Mouse (Mus musculus): Measurements from ENCODE around the gene Inpp4b. TPM values are rescaled to one million over a fixed set of nuclear protein-coding genes. Genes with fewer than 3 reads are reported as not detected.

Inpp4b gene
- polyA plus RNA-seq, 1 experiment: 0.23 TPM

GRCm38 (mm10) chr8:81512826-81513225 is 170.5 kb downstream of the Inpp4b start:
- TF ChIP-seq GATA1 (IDR thresholded peaks at IDR 0.05; ENCODE audit: low read length): no peak

DNA sequence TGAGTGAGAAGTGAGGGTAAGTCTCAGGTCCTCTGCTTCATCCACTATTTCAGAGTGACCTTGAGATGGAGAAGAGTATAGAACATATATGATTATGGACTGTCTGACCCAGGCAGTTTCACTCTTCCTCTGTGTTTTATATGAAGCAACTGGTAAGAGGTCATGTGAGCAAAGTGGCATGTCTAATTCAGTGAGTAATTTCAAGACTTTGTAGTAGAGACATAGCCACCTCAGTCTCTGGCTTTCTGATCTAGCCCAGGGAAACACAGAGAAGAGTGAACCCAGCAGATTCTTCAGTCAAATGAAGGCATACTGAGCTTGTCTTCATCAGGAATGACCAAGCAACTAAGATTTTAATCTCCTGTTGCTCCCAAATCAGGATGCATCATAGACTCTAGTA is 172.1 kb downstream of the Inpp4b start:
- no peak for TF ChIP-seq GATA1 (IDR thresholded peaks at IDR 0.05; ENCODE audit: low read length)

- TF ChIP-seq GATA1 (IDR thresholded peaks at IDR 0.05; ENCODE audit: low read length): no peak
Observed at GRCm38 (mm10) chr8:81522085-81522484, 179.7 kb downstream of the Inpp4b start.

- no peak for TF ChIP-seq GATA1 (IDR thresholded peaks at IDR 0.05; ENCODE audit: low read length)
Observed at GRCm38 (mm10) chr8:81524561-81524960, 182.2 kb downstream of the Inpp4b start.

DNA sequence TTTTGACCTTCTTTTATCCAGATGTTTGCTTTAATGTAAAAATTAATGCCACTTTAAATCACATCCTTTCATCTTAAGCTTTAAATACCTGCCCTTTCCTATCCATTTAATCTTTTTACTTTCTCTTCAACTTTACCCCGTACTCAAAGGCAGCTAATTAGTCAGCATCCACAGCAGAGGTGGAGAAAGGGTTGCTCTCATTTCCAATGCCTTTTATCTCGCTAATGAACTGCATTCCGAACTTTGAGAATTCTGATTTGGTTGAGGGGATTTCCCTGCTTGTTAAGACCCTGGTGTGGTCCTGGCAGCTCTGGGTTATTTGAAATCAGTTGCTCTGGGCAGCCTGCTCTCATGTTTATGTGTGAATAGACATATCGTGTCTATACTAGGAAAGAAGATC is 185.3 kb downstream of the Inpp4b start:
- no peak for TF ChIP-seq GATA1 (IDR thresholded peaks at IDR 0.05; ENCODE audit: low read length)

DNA sequence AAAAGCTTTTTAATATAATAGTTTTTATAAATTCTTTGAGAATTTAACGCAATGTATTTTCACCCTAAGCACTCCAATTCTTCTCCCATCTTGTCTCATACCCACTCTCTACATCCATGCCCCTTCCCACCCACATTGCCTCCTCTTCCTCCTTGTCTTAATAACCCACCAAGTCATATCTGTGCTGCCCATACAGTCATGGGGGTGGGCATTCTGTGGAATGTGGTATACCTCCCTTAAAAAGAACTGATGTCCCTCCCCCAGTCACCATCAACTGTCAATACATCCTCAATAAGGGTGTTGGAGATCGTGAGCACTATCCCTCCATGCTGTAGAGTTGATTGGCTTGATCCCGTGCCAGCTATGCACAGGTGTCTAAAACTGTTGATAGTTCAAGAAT is 196.0 kb downstream of the Inpp4b start:
- no peak for TF ChIP-seq GATA1 (IDR thresholded peaks at IDR 0.05; ENCODE audit: low read length)

DNA sequence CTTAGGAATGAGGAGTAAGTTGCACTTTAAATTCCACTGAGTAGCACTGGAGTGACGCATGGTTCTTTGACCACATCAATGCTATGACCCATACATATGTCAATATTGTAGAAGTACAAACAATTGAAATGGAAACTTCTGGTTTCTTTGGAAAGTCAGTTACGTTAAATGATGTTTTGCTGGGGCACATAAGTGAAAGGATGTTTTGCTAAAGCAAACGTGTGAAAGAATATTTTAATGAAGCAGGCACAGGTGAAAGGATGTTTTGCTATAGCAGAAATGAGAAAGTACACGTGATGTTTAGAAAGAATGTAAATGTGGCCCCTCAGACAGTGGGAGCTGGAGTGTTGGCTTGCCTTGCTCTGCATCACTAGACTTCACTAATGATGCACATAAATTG is 216.2 kb downstream of the Inpp4b start:
- TF ChIP-seq GATA1 (IDR thresholded peaks at IDR 0.05; ENCODE audit: low read length): no peak

DNA sequence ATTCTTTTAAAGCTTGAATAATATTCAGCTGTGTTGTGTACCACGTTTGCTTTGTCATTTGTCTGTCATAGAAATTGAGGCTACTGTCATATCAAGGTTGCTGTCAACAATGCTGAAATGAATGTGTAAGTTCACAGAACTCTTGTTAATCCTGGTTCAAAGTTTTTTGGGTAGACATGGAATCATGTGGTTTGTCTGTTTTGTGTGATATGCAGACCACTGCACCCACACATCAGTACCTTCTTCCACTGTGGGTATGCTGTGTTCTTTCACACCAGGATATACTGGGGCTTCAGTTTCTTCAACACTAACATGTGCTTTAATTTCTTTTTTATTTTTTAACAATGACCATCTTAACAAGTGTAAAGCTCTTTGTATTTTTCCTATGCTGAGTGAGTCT is 220.0 kb downstream of the Inpp4b start:
- TF ChIP-seq GATA1 (IDR thresholded peaks at IDR 0.05; ENCODE audit: low read length): no peak

- TF ChIP-seq GATA1 (IDR thresholded peaks at IDR 0.05; ENCODE audit: low read length): no peak
Observed at GRCm38 (mm10) chr8:81565484-81565883, 223.1 kb downstream of the Inpp4b start.

- no peak for TF ChIP-seq GATA1 (IDR thresholded peaks at IDR 0.05; ENCODE audit: low read length)
Observed at GRCm38 (mm10) chr8:81572319-81573104, 230.2 kb downstream of the Inpp4b start.

DNA sequence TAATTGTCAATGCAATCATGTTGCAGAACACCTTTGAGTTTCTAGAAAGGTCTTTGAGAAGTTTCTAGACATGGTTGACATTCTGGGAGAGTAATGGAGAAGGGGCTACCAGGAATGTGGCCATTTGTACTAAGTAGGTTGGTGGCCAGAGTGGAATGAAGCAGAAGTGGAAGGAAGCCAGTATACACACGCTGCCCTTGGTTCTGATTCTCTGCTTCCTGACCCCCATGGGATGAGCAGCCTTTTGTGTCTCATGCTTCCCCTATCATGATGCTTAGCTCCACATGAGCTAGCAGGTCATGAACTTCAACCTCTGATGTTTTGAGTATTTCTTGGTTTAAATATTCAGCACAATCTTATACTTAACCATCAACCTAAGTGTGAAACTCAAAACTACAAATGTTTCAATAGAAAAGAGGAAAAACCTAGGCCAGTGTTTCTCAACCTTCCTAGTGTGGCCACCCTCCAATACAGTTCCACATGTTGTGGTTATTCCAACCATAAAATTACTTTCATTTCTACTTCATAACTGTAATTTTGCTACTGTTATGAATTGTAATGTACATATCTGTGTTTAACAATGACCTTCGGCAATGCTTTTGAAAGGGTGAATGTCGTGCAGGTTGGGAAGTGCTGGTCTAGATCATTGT is 233.0 kb downstream of the Inpp4b start:
- no peak for TF ChIP-seq GATA1 (IDR thresholded peaks at IDR 0.05; ENCODE audit: low read length)

DNA sequence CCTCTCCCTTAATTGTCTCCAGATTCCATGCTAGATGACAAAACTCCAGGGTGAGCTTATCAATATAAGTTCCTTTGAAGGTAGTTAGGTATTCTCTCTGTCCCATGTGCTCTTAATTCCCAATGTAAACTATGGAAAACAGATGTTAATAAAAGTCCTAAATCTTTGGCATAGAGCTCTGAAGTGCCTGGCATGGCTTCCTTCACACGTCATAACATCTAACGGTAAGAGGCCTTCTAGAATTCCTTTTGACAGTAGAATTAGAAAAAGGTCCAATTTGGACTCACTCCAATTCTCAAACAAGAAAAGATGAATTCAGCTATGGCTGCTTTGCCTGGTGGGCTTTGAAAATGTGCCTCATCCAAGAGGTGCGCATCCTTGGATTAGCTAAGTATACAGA is 236.6 kb downstream of the Inpp4b start:
- TF ChIP-seq GATA1 (IDR thresholded peaks at IDR 0.05; ENCODE audit: low read length): no peak

- no peak for TF ChIP-seq GATA1 (IDR thresholded peaks at IDR 0.05; ENCODE audit: low read length)
Observed at GRCm38 (mm10) chr8:81581817-81582437, 239.6 kb downstream of the Inpp4b start.

GRCm38 (mm10) chr8:81582906-81583305 is 240.6 kb downstream of the Inpp4b start:
- no peak for TF ChIP-seq GATA1 (IDR thresholded peaks at IDR 0.05; ENCODE audit: low read length)

GRCm38 (mm10) chr8:81586783-81587182 is 244.4 kb downstream of the Inpp4b start:
- no peak for TF ChIP-seq GATA1 (IDR thresholded peaks at IDR 0.05; ENCODE audit: low read length)

DNA sequence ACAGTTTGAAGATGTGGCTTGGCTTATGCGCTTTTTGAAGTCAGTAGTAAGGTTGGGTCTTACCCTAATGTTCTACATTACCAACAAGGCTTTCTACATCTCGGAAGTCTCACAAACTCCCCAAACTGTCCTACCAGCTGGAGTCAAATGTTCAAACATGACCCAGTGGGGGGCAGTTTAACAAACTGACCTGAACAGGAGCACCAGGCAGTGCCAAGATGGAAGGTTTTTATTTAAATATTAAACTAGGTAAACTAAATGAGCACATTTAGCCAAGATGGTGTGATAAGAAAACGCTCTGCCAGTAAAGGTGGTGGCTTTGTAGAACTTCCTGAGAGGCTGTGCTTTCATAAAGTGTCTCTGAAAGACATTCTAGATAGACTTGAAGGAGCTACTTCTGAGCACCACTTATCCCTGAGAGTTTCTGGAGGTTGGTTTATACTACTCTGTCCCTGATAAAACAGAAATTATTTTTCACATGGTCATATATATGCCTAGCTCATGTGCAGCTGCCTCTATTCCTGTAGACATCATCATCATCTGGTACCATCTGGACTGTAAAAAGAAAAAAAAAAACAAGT is 251.9 kb downstream of the Inpp4b start:
- no peak for TF ChIP-seq GATA1 (IDR thresholded peaks at IDR 0.05; ENCODE audit: low read length)

All from G1E-ER4 (cell line).